Mouse (Mus musculus) liver, postnatal 0 days (tissue): ENCODE measurements at regions not wholly inside any gene's neighbourhood (a gene's known extent, or its start where the extent isn't known, plus 50 kb on each side); places are given as distances from the start of the nearest gene placed in this dataset.

ENCODE experiments used
- ATAC-seq: fragments of 200-750 bp; cut with Nextera tagmentation; 2 replicates; pipeline ENCODE4 v1.8.0; 2017; ENCODE audit warnings: mild to moderate bottlenecking, moderate library complexity
- DNase-seq: peaks from one replicate; pipeline ENCODE4 v3.0.0-alpha.2; 2016
- H3K27ac ChIP-seq: fragments of 300-500 bp; sonication (generic); 2 replicates; pipeline ENCODE4 v1.5.1; 2014; ENCODE audit warnings: antibody characterized with exemption, moderate library complexity, mild to moderate bottlenecking, low read depth
- H3K27me3 ChIP-seq: fragments of 300-500 bp; sonication (generic); 2 replicates; pipeline ENCODE4 v1.6.1; 2014; ENCODE audit warnings: low read length, control low read depth, mixed read lengths; ENCODE audit not compliant: insufficient read depth
- H3K36me3 ChIP-seq: fragments of 300-500 bp; sonication (generic); replicated peaks from 2 replicates; pipeline ENCODE4 v1.6.1; 2014; ENCODE audit warnings: mild to moderate bottlenecking, control low read depth, low read length, moderate library complexity, mixed read lengths; ENCODE audit not compliant: insufficient read depth
- H3K4me1 ChIP-seq: fragments of 300-500 bp; sonication (generic); 2 replicates; pipeline ENCODE4 v1.6.1; 2014; ENCODE audit warnings: antibody characterized with exemption, mild to moderate bottlenecking, control low read depth; ENCODE audit not compliant: insufficient read depth
- H3K4me2 ChIP-seq: fragments of 300-500 bp; sonication (generic); 2 replicates; pipeline ENCODE4 v1.6.1; 2014; ENCODE audit warnings: low read depth, mild to moderate bottlenecking, low read length, moderate library complexity, mixed read lengths
- H3K4me3 ChIP-seq: fragments of 300-500 bp; sonication (generic); 2 replicates; pipeline ENCODE4 v1.5.1; 2014; ENCODE audit warnings: low read depth, low read length
- H3K9ac ChIP-seq: fragments of 300-500 bp; sonication (generic); replicated peaks from 2 replicates; pipeline ENCODE4 v1.6.1; 2014; ENCODE audit warnings: mild to moderate bottlenecking, moderate library complexity
- H3K9me3 ChIP-seq: fragments of 300-500 bp; sonication (generic); 2 replicates; pipeline ENCODE4 v1.6.1; 2016; ENCODE audit warnings: mild to moderate bottlenecking, control low read depth, low read length, mixed read lengths
- CTCF ChIP-seq: sonication (generic); IDR thresholded peaks from 2 replicates; pipeline ENCODE4 v1.5.1; 2016; ENCODE audit warnings: antibody characterized with exemption, low read depth
- EP300 ChIP-seq: IDR thresholded peaks from 2 replicates; pipeline ENCODE4 v1.6.1; 2016; ENCODE audit warnings: antibody characterized with exemption, low read depth, mild to moderate bottlenecking
- WGBS: fragments of 180-500 bp; shearing (Covaris S2); extraction: QIAGEN DNeasy Blood & Tissue Kit; methylation state at CpG from one replicate; pipeline ENCODE4 v1.1.7; 2014; ENCODE audit not compliant: insufficient replicate concordance; 5-methylcytosine and 5-hydroxymethylcytosine counted together

GRCm38 (mm10) chr2:159250993-159251665, 456.5 kb downstream of the Dhx35 start:
- no peak overlapping the region for H3K4me2 ChIP-seq
- no peaks in the 10 kb centered on the region for H3K9me3 ChIP-seq
- no peaks in the 10 kb centered on the region for H3K27me3 ChIP-seq
- no peak overlapping the region for H3K9ac ChIP-seq
- no peak overlapping the region for H3K4me3 ChIP-seq
- H3K4me1 ChIP-seq = no peaks in the 10 kb centered on the region
- DNase-seq (no peak), ATAC-seq (no peak)
- H3K36me3 ChIP-seq = no peaks in the 10 kb centered on the region
- TF ChIP-seq CTCF (no peak), EP300 (no peak)
- H3K27ac ChIP-seq = no peak overlapping the region
- WGBS = 65% methylated on average over 6 of the region's 6 CpGs

DNA sequence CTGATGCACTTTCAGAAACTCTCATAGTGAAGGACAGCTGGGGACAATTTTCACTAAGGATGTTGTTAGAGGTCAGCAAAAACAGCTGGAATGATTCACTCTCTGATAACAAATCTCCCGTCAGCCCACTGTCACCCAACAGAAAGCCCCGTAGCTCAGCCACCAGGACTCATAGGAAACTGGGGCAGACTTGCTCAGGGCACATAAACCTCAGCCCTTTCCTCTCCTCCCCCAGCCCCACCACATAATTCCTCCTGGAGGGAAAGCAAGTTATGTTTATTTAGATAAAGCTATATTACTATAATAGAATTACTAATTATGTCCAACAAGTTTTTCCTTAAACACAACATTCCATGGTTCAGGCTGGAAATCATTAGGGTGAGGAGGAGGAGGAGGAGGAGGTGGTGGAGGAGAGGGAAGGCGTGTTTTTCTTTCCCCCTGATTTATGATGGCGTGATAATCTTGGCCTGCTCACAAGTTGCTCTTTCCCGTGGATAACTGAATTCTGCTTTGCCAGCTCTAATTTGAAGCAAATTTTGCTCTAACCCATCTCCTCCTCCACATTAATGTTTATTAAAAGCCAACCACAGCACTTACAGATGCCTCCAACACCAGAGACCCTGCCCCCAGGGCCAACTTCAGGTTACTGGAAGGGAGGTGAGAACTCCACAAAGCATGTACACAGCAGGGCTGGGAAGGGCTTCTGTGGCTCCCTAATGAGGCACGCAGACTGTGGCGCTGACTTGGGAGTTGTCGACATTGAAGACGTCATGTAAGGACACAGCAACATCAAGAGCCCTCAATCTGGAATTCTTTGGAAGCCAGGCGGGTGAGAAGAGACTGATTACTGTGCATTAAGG, 475.8 kb downstream of the Dhx35 start:
- Histone ChIP-seq H3K27me3 (no peaks in the 10 kb centered on the region), H3K9ac (no peak overlapping the region), H3K9me3 (no peaks in the 10 kb centered on the region), H3K4me1 (no peaks in the 10 kb centered on the region), H3K4me2 (no peak overlapping the region), H3K4me3 (no peak overlapping the region), H3K27ac (no peak overlapping the region), H3K36me3 (no peaks in the 10 kb centered on the region)
- no peak for ATAC-seq
- no peak for TF ChIP-seq EP300
- TF ChIP-seq CTCF = no peak
- DNase-seq = no peak
- 69% methylated on average over 10 of the region's 10 CpGs for WGBS

DNA sequence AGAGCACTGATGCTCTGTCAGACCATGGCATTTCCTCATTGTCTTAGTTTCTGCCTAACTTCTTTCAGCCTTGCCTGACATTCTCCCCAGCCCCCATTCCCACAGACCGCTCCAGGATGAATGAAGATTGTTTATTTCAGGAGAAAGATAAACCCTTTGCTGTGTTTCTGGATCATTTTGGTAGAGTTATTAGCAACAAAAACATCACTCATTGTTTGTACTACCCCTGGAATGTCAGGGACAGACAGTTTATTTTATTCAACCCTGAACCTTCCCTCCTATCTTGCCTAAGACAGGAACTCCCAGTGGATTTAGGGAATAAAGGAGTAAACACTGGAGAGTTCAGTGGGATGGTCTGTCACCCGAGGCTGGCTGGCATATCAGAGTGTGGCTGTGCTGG, 484.3 kb downstream of the Dhx35 start:
- Histone ChIP-seq H3K9ac (no peak overlapping the region), H3K27ac (no peak overlapping the region), H3K4me3 (no peak overlapping the region), H3K9me3 (no peaks in the 10 kb centered on the region), H3K4me2 (no peak overlapping the region), H3K27me3 (no peaks in the 10 kb centered on the region), H3K36me3 (no peaks in the 10 kb centered on the region), H3K4me1 (no peaks in the 10 kb centered on the region)
- TF ChIP-seq EP300 (no peak), CTCF (no peak)
- DNase-seq (no peak), ATAC-seq (no peak)
- WGBS = 31% methylated on average over 2 of the region's 2 CpGs

- Histone ChIP-seq H3K9ac (no peak overlapping the region), H3K4me2 (no peak overlapping the region), H3K27me3 (no peaks in the 10 kb centered on the region), H3K27ac (no peak overlapping the region), H3K4me3 (no peak overlapping the region), H3K9me3 (no peaks in the 10 kb centered on the region), H3K36me3 (no peaks in the 10 kb centered on the region), H3K4me1 (no peaks in the 10 kb centered on the region)
- ATAC-seq (no peak), DNase-seq (no peak)
- WGBS = 74% methylated on average over 8 of the region's 8 CpGs
- TF ChIP-seq EP300 (no peak), CTCF (no peak)
These were observed 487.1 kb downstream of the Dhx35 start for GRCm38 (mm10) chr2:159281558-159282320.

GRCm38 (mm10) chr2:159284100-159284499, 489.5 kb downstream of the Dhx35 start:
- no peaks in the 10 kb centered on the region for H3K36me3 ChIP-seq
- no peak overlapping the region for H3K9ac ChIP-seq
- ATAC-seq = no peak
- H3K4me1 ChIP-seq = no peaks in the 10 kb centered on the region
- no peaks in the 10 kb centered on the region for H3K9me3 ChIP-seq
- no peak overlapping the region for H3K4me2 ChIP-seq
- DNase-seq = no peak
- no peak for TF ChIP-seq CTCF
- 77% methylated on average over 5 of the region's 5 CpGs for WGBS
- no peak overlapping the region for H3K27ac ChIP-seq
- H3K4me3 ChIP-seq = no peak overlapping the region
- no peaks in the 10 kb centered on the region for H3K27me3 ChIP-seq

- WGBS = 78% methylated on average over 8 of the region's 8 CpGs
- no peak for ATAC-seq
- no peak for DNase-seq
- Histone ChIP-seq H3K4me1 (no peaks in the 10 kb centered on the region), H3K9ac (no peak overlapping the region), H3K4me2 (no peak overlapping the region), H3K9me3 (no peaks in the 10 kb centered on the region), H3K27me3 (no peaks in the 10 kb centered on the region), H3K27ac (no peak overlapping the region), H3K4me3 (no peak overlapping the region), H3K36me3 (no peaks in the 10 kb centered on the region)
- no peak for TF ChIP-seq CTCF
These were observed 490.1 kb downstream of the Dhx35 start for GRCm38 (mm10) chr2:159284525-159285189.
